Mouse (Mus musculus) frontal cortex, postnatal 25 days (tissue): ENCODE measurements at regions not wholly inside any gene's neighbourhood (a gene's known extent, or its start where the extent isn't known, plus 50 kb on each side); places are given as distances from the start of the nearest gene placed in this dataset.

Source experiments
- DNase-seq, 2 experiments: peaks; one replicate each; pipeline ENCODE4 v3.0.0; 2022; ENCODE audit warnings: low spot score in 2 of 2

GRCm38 (mm10) chr5:43089941-43090340, 143.0 kb upstream of the Cpeb2 start:
- DNase-seq = no peak

DNA sequence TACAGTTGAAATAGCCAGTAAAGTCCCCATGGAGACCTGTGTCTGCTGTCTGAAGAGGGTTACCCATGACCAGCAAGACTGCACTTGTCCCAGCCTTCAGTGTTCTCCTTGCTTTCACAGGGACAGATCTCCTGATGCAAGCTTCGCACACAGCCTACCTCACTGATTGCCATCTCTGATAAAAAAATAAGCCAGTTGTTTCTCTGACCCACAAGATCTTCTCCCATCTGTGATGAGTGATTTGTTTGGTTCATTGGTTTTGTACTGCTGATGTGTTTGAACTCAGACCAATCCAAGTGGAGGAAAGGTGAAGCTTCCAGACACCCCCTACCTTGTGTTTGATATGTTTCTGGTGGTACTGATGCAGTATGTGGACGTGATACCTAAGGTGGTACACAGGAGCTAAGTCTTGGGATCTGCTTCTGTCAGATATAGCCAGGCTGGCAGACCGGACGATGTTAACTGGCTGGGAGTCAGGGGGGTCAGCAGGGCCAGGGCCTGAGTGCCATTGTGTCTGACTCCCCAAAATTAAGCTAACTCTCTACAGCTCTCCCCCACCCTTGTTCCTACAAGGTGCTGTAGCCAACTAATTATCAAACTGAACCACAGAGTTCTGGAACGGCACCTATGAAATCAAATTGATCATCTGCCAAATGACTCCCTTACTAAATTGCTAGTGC, 139.2 kb upstream of the Cpeb2 start:
- DNase-seq = no peak

DNA sequence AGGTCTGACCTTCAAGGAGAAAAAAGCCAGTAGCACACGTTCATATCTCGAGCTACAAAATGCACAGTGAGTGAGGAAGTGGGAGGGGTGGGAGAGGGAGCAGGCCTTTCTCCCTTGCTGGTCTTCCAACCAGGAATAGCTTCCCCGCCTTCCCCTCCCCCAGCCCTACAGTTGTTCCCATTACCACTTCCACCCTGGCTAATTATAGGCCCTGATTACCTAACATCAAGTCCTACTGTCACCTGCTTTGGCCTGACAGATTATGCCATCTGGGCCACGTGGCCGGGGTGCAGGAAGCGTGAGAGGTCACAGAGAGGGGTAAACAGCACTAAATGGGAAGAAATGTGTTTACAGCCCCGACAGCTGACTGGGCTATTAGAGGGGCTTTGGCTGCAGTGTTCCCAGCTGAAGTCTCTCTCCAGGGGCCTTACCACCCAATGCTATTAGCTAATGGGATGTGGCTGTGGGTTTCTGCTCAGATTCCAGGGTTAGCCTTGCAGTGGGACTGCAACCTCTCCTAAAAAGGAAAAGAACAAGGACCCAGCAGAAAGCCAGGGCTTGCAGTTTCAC, 138.6 kb upstream of the Cpeb2 start:
- DNase-seq = no peak

DNA sequence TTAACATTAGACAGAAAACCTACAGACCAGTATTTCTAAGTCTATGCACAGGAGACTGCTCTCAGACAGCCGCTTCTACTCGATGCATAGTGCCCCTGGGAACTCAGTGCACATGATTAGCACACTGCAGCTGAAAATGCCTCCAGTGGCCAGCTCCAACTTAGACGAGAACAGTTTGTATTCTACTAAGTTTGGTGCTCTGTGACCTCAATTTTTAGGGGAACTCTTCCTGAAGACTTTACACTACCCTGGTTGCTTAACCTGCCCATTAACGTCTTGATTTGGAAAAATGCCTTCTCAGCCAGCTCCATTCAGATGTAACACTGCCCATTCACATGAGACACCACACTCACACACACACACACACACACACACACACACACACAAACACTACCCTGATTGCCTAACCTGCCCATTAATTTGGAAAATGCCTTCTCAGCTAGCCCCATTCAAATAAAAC, 130.9 kb upstream of the Cpeb2 start:
- no peak for DNase-seq

DNA sequence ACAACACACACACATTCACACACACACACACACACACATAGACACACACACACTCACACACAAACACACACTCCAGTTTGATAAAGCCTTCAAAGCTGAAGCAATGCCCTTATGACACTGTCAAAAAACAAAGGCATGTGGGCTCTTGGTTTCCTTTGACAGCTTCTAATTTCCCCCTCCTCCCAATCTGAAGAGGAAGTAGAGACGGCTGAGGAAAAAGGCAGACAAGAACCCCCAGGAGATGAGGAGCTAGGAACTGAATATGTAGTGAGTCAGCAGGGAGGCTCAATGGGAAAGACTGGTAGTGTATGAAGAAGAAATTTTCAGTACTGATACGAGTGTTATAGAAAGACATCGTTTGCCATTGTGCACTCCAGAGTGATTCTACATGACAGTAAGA, 130.4 kb upstream of the Cpeb2 start:
- no peak for DNase-seq

DNA sequence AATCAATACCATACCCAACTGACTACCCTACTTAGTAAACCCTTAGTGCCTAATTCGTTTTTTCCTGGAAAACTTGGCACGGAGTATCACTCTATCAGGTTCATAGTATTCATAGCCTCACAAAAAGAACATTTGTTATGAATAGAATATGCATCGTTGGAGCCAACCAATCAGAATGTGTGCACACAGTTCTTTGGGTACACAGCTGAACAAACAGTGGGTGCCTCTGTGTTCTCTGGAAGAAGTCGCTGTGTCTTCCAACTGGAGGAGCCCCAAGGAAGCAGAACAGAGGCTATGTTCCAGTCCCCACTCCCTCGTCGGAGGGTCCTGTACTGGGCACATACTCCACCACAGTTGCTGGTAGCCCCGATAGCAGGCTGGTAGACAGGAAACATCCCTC, 129.2 kb upstream of the Cpeb2 start:
- DNase-seq = no peak

DNA sequence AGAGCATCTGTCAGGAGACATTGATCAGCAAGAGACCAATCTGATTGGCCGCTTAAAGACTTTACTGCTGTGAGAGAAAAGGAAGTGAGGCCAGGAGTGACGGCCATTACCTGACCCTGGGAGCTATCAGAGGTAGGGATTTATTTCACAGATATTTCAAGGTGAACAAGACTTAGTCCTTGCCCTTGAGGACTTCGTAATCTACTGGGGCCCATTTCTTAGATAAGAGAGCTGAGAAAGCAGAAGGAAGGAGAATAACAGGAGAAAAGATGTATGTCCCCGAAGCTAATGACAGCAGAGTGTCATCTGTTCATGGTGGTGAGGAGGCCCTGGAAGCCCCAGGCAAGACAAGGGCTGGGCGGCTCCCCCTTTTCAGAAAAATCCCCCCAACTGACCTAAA, 127.4 kb upstream of the Cpeb2 start:
- DNase-seq = no peak

GRCm38 (mm10) chr5:43107436-43108259, 125.3 kb upstream of the Cpeb2 start:
- no peak for DNase-seq

GRCm38 (mm10) chr5:43108260-43108589, 124.7 kb upstream of the Cpeb2 start:
- no peak for DNase-seq

- no peak for DNase-seq
Observed at GRCm38 (mm10) chr5:43110122-43110521, 122.8 kb upstream of the Cpeb2 start.

DNA sequence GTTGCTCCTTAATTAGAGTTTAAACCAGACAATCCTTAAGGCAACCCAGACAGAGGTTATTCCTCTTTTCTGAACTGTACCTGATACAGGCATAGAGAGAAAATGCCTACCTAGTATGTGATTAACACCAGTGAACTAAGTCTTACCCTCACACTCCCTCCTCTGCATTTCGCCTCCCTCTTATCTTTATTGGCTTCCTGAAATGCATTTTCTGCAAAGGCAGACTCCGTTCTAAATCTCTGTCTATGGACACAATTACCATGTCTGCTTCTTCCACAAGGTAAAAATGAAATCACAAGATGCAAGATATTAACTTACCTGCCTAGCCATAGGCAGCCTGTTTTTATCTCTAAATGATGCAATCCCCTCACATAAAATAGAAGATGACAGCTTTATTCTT, 121.2 kb upstream of the Cpeb2 start:
- no peak for DNase-seq

DNA sequence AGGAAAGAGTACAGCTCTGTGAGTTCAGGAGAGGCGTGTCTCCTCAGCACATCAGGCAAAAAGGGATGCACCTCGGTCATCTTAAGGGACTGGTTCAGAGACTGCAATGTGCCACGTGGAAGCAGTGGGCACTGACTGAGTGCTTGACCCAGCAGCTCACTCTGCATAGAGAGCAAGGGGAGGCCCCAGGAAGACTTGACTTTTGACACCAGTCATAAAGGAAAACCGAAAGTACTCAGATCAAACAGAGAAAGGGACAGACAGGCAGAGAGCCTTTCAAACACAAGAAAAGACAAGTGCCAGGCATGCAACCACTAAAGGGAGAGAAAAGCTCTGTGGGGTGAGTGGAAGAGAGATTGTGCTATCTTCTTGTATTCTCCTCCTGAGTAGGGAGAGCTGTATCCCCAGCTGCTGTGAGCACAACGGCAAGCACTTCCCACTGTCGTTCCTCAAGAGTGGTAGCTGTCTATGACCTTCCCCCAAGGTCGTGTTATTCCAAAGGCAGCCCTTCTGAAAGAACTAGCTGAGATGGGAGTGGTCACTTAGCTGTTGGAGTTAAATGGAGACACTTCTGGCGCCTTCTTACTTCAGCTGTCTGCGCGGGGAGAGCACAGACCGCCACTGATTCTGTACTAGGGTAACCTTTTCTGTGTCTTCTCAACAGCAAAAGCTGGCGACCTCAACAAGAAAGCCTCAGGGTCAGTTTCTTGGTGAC, 119.4 kb upstream of the Cpeb2 start:
- DNase-seq = no peak

DNA sequence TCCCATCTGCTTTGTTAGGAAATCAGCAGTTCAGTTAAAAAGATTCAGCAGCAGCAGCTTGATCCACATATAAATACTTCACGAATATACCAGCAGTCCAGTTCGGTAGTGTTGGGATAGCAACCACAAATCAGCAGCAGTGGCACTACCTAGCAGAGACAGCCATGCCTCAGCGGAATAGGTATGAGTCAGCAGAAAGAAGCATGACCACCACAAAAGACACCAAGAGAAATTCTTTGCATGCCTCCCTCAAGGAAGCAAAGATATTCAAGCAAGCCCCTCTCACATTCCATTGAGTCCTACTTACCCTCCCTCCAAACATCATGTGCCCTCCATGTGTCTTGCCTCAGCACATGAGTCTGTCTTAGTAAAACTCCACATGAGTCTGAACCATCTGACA, 117.5 kb upstream of the Cpeb2 start:
- no peak for DNase-seq

DNA sequence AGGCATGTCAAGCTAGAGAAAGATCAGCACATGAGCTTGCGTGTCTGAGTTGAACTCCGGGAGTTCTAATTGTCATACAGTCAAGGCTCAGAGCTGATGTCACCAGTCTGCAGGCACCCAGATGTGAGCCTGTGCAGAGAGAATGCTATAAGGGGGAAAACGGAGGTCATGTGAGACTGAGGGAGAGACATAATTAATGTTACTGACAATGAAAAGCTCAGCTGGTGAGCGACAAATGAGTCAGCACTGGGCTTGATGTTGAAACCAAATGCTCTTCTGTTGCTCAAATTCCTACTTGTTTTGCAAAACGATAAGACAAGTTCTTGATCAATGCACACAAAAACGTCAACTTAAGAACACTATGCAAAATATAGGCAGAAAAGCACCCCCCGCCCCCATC, 116.1 kb upstream of the Cpeb2 start:
- no peak for DNase-seq

- no peak for DNase-seq
Observed at GRCm38 (mm10) chr5:43121065-43121464, 111.9 kb upstream of the Cpeb2 start.

- DNase-seq = no peak
Observed at GRCm38 (mm10) chr5:43124301-43124700, 108.7 kb upstream of the Cpeb2 start.

- DNase-seq = no peak
Observed at GRCm38 (mm10) chr5:43125774-43126536, 107.0 kb upstream of the Cpeb2 start.

DNA sequence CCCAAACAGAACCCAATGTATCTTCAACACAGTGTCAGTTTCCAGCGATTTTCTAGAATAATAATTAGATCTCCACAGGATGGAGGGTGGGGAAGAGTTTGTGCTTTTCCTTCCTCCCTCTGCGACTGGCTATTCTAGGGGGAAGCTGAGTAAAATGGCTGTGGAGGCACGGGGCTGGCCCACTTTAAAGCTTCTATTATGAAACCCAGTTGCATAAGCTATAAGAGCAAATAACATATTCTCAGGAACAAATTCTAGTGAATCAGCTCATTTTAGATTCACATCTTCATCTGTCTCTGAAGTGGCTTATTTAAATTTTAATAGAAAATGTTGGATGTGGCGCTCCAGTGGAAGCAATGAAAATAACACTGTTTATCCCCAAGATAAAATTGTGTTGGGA, 102.6 kb upstream of the Cpeb2 start:
- DNase-seq = no peak

- no peak for DNase-seq
Observed at GRCm38 (mm10) chr5:43130901-43131557, 101.9 kb upstream of the Cpeb2 start.

- DNase-seq = no peak
Observed at GRCm38 (mm10) chr5:43133672-43134071, 99.3 kb upstream of the Cpeb2 start.

DNA sequence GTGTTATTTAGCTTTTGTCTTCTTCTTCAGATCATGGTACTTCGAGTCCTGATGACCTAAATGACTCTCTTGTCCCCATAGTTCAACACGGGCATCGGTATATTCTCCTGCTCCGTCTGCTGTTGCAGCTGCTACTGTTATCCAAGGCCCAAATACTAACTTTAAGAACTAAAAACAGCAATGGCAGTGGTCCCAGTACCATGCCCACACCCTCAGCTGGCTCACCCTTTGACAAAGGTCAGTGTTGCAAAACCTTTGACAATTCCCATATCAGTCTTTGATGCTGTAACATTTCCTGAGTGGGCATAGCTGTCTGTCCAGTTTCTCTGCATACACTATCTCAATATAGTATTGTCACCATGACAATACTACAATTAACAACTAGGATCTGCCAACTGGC, 96.8 kb upstream of the Cpeb2 start:
- no peak for DNase-seq
